Mouse (Mus musculus) cerebellum, postnatal 10 days (tissue): ENCODE results near the gene Fnbp1.
A peak's percentile ranks its signal among the peaks of the same experiment; 100 is the strongest.
"Not testable (repeated sequence)": the region's sequence is repeated elsewhere in the genome, so short reads cannot be mapped to it uniquely, and the experiment has no call there.

Experiments
- DNase-seq, 2 experiments: peaks; one replicate each; pipeline ENCODE4 v3.0.0; 2021; ENCODE audit warnings: mixed read lengths in 2 of 2

Fnbp1 gene

DNA sequence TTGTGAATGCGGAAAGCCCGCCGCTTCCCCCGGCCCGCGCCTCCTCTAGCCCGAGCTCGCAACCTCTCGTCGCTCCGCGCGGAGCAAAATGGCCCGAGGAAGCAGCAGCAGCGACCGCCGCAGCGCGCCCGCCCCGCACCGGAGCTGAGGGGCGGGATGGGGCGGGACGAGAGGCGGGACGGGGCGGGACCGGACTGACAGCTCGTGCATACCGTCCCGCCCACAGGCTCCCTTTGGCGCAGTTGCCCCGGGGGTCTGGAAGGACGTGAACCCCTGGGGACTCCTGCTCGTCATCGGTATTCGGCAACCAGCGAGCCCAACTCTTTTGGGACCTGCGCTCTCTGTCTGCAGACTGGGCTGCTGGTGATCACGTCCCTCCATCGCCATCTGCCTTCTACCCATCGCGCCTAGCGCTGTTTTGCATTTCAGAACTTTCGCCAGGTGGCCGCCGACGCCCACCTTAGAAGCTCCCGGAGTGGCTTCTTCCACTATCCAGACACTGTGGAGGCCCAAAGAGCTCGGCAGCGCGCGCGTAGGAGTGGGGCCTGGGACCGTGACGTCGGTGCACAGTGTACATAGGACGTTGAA is at the start of gene Fnbp1:
TSS of gene Fnbp1 (minus strand) at position 142 of the 588 bp plus-strand sequence.
- peak; percentile 92 to 94 for DNase-seq

DNA sequence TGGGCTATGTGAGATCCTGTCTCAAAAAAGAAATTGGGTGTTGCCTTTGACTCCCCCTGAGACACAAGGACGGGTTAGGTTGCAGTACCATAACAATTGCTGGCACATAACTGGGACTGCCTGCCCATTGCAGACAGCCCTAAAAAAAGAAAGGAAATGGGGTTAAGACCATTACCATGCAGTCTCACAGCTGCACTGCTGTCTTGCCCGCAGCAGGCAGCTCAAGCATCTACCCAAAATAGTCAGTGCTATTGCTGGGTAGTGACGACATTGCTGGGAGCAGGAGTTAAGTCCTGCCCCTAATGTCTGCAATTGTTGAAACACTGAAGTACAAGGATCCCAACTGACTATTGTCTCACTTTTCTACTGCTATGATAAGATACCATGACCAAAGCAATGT is 47.8 kb upstream of the Fnbp1 start:
- no peak for DNase-seq

DNA sequence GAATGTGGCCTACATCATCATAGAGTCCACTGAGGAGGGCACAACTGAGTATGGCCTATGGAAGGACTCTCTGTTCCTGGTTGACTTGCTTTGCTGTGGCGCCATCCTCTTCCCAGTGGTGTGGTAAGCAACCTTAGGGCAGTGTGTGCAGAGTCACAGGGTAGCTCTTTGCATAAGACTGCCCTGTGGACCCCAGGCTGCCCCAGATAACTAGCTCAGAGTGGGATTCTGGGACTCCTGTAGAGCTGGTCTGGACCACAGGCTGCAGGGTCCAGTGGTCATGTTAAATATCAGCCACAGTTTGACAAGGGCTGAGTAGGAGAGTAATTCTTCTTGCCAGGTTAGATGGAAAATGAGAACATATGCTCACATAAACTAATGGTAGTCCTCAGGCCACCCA is 46.9 kb upstream of the Fnbp1 start:
- DNase-seq = no peak

DNA sequence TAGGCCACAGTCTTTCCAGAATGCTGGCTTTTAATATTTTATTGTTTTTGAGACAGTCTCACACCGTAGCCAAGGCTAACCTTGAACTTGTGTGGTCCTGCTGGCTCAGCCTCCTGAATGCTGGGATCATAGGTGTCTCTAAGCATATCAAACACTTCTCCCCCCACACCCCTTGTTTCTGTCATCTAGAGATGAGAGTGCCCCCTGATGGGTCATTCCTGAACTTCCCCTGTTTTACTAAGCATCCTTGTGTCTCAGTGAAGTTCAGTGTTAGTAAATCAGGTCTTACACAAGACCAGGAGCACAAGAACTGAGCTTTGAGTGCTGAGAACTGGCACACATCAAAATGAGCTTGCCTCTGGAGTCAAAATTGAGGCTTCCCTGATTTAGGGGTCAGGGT is 42.0 kb upstream of the Fnbp1 start:
- peak; percentile 40 to 53 for DNase-seq

DNA sequence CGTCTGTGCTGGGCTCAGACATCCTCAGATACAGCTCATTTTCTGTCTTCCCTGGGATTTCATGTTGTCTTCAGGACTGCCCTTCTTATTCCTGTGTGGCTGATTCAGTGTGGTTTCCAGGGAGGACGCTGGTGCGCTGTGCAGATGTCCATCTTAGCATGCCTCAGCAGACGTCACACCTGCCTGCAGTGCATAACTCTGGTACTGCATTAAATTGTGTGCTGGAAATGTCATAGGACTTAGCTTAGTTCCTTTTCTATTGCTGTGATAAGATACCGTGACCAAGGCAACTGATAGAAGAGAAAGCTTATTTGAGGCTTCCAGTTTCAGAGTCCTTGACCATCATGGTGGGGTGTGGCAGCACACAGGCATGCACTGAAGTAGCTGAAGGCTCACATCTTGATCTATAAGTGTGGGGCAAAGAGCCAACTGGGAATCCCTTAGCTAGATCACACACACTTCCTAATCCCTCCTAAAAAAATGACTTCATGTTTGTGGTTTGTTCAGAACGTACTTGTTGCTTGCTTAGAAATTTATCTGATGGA is 41.0 kb upstream of the Fnbp1 start:
- DNase-seq = no peak

DNA sequence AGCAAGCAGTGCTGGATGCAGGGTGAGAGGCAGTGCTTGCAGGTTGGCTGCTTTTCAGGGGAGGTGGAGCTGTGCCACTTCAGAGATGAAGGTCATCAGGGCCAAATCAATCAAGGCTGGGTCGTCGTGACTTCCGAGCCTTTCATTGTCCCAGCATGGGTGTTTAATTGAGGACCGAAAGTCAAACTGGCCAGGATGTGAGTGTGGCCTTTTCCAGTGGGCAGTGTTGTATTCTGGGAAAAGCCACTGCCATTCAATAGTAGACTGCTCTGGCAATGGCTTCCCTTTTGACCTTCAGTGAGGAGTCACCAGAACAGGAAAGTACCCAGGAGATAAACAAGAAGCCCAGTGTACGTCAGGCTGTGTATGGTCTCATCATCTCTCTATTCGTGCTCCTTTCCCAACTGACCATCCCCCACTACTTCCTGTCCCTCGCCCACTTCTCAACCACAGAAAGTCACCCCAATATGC is 38.3 kb upstream of the Fnbp1 start:
- no peak for DNase-seq

DNA sequence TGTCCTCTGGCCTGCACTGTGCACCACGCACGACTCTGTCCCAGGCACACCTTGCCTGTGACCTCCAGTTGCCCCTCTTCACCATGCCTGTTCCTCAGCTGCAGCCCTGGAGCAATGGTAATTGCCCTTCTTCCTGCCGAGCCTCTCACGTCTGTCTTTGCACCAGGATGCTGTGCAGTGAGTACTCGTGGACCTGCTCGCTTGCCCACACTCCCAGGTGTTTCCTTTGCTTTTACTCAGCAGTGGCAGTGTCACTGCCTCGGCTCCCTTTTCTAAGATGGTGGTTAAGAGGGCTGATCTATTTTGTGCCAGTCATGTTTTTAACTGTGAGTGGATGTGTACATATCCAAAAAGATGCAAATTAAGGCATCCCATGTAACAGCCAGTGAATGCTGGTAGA is 37.7 kb upstream of the Fnbp1 start:
- DNase-seq = no peak

DNA sequence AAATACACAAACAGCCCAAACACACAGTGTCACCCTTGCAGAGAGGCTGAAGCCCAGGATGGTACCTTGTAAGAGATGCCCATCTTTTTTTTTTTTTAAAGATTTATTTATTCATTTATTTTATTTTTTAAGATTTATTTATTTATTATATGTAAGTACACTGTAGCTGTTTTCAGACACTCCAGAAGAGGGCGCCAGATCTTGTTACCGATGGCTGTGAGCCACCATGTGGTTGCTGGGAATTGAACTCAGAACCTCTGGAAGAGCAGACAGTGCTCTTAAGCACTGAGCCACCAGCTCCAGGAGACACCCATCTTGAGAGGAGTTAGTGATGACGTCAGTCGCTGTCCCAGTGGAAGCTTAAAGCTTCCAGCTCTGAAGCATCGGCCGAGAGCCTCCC is 36.8 kb upstream of the Fnbp1 start:
- peak; percentile 33 to 53 for DNase-seq

DNA sequence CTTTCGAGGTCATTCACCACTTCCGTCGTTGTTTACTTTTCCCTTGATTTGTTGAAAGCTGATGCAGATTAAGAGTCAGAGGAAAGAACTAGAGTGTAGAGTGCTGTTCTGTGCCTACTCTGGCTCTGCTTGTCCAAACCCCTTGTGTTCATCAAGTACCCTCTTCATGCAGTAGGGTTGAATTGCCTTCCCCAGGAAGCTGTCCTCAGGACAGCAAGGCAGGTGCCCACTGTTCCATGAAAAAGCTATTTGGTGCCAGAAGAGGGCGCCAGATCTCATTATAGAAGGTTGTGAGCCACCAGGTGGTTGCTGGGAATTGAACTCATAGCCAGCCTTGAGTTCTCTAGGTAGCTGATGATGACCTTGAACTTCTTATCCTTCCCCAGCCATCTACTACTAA is 31.5 kb upstream of the Fnbp1 start:
- peak; percentile 27 to 28 for DNase-seq

DNA sequence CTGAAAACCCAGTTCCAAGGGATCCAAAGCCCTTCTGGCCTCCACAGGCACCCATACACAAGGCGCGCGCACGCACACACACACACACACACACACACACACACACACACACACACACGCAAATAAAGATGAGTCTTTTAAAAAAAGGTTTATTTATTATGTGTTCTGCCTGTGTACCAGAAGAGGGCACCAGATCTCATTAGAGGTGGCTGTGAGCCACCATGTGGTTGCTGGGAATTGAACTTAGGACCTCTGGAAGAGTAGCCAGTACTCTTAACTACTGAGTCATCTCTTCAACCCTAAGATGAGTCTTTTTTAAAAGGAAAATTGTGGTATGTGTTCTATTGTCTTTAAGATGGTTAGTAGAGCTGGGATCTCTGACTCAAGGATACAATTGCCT is 30.7 kb upstream of the Fnbp1 start:
- no peak for DNase-seq

DNA sequence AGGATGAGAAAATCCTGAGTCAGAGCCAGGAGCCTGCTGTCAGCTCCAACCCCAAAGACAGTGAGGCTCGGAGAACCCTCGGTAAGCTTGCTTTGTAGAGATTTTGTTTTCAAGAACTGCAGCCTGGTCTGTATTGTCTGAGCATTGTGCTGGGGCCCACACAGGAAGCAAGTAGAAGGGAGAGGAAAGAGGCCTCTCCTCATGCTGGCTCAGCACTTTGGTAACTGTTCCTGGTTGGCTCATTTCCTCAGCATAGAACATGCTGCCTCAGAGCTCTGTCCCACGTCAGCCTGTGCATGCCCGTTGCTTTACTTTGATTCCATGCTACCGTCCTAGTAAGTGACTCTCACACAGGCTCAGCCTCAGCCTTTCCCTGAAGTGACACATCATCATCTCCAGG is 30.2 kb upstream of the Fnbp1 start:
- no peak for DNase-seq

DNA sequence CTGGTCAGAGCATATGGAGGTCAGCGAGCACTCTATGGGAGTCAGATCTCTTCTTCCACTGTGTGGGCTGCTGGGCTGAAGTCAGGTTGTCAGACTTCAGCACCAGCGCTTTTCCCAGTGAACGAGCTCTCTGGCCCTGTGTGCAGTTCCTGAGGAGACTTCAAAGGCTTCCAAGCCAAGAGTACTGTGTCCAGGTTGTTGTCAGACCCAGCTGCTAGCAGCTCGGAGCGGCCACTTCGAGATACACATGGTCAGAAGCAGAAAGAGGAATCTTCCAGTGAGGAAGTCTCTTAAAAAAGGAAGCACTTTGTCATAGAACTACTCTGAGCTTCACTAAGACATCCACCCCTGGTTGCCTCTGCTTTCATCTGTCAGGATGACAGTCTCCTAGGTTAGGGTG is 28.4 kb upstream of the Fnbp1 start:
- DNase-seq = no peak

DNA sequence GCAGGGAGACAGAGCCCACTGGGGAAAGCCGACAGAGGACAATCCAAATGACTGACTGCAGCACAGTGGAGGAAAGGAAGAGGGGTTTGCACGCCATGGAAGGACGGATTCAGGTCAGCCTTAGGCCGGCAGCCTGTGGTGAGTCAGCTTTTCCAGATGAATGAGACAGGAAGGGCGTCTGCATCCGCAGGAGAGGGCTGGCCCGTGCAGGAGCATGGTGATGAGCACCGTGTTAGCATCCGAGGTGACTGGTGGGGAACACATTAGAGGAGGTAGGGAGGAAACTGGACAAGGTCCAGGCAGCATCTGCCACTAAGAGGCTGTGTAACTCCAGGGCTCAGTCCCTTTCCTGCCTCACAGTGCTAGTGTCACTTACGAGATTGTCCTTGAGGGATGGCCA is 27.2 kb upstream of the Fnbp1 start:
- DNase-seq = no peak

DNA sequence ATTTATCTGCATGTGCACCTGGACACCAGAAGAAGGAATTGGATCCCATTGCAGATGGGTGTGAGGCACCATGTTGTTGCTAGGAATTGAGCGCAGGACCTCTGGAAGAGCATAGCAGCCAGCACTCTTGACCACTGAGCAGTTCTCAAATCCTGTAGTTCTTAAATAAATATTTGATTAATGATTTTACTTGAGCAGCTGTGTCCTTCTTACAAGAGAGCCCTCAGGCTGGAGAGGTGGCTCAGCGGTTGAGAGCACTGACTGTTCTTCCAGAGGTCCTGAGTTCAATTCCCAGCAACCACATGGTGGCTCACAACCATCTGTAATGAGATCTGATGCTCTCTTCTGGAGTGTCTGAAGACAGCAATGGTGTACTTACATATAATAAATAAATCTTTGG is 25.8 kb upstream of the Fnbp1 start:
- not testable (repeated sequence) for DNase-seq

DNA sequence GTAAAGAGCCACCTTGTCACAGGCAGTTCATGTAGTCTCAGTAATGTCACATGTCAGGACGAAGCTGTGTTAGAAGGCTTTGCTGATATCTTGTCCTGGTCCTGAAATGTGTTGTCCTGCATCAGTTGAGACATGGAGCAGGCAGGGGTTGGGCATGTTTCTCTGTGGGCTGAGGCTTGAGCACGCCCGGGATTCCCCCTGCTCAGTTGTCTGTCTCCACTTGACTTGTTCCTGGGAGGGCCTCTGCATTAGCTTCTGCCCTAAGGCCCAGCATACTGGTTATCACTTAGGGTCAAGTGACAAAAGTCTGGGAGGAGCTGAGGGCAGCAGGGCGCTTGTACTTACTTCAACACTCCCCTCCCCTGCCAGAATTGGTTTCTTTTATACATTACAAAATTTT is 23.7 kb upstream of the Fnbp1 start:
- DNase-seq = no peak

DNA sequence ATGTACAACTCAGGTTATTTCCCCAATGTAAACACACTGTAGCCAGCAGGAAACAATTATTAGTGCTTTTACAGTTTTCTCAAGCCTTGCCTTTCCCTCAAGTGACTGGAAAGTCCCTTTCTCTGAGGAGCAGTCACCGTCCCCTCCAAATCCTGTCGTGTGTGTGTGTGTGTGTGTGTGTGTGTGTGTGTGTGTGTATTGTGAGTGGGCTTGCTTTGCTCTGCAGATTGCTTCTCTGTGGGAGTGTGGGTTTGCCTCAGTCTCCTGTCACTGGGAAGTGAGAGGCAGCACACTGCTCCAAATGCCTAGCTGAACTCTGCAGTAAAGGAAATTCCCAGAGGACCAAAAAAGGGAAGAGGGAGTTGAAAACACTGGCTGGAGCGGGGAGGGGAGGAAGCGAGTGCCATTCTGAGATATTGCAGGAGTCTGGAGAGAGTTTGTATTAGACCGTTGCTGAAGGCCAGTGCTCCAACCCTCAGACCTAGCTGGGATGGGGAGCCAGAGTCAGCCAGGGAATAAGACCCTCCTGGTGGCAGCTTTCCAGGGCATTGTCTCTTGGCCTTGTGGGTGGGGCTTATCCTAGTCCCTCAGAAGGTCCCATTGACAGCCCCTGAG is 23.1 kb upstream of the Fnbp1 start:
- DNase-seq = peak; percentile 26 to 32

DNA sequence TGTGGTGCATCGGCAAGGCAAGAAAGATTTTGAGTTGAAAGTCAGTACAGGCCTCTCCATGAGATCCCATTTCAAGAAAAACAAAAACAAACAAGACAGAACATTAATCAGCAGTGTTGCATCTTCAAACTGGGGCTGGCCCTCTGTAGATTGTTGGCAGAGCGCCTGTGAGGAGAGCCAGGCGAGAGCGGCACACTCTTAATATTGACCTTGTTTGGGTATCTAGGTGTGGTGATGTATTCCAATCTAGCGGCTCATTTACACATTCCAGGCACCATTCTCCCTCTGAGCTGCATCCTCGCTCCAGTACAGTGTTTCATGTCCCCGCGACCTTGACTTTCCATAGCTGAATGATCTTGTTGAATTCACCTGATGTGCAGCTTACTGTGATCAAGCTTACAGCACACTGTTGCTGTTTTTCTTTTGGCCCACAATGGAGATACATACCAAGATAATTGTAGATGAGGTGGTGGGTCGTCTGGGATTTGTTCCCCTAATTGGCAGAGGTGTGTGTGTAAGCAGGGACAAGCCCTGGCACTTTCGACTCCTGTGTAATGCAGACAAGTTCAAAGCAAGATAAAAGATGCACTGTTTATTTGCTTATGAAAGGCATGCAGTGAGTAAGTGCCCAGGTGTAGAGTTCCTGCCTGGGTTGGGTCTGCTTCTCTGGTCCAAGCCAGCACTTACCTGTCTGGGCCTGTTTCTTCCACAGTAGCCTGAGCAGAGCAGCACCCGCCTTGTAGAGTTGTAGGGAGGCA is 21.7 kb upstream of the Fnbp1 start:
- peak in 1 of 2 experiments; percentile 35 for DNase-seq

DNA sequence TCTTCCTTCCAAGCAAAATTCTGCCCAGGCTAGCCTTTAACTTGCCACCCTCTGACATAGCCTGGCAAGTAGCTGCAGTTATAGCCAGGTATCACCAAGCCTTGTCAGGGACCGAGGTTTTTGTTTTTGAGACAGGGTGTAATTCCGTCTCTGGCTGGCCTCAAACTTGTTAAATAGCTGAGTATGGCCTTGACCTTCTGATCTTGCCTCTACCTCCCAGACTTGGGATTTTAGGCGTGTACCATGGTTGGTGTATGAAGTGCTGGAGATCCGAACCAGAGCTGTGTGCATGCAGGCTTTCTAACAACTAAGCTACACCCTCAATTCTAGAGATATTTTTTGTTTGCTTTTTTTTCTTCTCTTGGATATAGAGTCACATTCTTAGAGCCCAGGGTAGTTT is 19.8 kb upstream of the Fnbp1 start:
- no peak for DNase-seq

DNA sequence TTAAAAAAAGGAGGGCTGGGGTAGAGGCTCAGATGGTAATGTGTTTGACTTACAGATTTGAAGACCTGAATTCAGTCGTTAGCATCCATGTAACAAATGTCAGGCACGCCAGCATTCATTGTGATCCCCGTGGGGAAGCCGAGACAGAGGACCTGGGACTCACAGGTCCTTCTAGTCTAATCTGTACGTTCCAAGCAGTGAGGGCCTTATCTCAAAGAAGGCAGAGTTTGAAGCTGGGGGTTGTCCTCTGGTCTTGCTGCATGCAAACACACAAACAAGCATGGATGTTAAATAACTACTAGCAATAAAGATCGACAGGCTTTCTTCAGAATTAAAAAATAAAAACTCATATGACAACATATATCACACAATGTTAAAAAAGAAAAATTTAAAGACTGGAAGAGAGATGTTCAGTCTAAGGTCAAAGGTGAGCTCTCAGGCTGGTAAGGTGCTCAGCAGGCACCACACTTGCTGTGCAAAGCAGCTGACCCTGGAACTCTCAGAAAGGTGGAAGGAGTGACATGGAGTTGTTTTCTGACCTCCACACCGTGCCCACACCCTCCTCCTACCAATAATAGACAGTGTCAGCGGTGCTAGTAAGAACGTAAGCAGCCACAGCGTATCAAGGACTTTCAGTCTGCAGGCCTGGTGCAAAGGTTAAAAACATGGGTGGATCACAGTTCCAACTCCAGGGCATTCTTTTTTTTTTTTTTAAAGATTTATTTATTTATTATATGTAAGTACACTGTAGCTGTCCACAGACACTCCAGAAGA is 18.5 kb upstream of the Fnbp1 start:
- DNase-seq = no peak

DNA sequence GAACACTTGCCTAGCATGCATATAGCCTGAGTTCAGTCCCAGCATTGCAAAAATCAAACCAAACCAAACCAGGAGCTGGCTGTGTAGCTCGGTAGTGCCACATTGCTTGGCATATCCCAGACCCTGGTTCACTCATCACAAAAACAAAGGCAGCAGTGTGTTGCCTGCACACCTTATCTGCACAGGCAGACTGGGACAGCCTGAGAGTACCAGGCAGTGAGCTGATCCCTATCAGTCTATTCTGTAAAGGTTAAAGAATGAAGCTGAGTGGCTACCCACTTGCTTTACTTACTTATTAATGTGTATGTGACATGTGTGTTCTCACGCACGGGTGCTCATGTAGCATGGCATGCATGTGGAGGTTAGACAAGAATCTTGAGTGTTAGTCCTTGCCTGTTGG is 15.0 kb upstream of the Fnbp1 start:
- no peak for DNase-seq

DNA sequence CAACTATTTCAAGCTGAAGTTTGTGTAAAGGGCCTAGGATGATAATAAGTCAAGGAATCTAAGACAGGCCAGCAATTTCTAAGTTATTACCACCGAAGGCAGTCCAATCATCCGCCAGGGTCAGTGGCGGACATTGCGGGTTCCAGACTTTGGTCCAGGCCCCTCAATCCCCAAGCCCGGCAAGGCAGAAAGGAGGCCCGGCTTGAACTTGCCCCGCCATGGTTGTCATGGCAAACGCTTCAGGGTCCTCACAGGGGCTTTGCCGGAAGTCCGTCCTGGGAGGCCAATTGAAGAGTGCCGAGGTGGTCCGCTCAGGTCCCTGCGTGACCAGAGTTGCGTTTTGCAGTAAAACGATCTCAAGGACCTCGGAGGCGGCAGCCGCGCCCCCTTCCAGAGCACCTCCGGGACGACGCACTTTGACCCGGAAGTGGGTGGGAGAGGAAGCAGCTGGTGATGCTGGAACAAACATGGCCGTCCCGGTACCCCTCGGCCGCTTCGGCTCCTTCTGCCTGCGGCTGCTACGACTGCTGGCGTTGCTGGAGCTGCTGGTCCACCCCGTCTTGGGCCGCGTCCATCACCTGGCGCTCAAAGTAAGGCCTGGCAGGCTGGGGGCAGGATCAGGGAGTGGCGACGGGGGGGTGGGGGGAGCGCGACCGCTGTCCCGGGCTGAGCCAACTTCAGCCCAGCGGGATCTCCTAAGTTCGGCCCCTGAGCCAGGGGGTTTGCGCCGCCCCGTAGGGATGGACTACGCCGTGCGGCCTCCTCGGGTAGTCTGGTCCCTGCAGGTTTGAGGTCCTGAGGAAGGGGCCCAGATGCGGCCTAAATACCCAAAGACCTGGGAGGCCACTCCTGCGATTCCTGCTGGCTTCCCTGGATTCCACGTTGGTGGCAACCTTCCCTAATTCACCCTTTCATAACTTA is 10.3 kb upstream of the Fnbp1 start, which contains the start of gene Gpr107:
TSS of gene Gpr107 (plus strand) at position 425 of the 921 bp plus-strand sequence.
- peak; percentile 89 for DNase-seq

DNA sequence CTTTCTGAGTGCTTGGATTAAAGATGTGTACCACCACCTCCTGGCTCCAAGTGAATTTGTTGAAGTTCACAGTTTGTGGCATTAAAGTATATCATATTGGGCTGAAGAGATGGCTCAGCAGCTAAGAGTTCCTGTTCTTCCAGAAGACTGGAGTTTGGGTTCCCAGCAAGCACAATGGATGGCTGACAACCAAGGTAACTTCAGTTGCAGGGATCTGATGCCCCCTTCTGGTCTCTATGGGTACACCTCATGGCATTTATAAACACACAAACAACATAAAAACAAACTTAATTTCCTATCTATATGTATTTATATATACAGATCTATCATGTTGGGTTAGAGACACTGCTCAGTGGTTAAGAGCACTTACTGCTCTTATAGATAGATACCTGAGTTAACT is 9.0 kb upstream of the Fnbp1 start:
- DNase-seq = no peak
